Comparison of ENCODE assay signal across 8 mouse cellular contexts in genomic region chr7:105738286-105738685, GRCm38 (mm10). TPM values are rescaled to one million over a fixed set of nuclear protein-coding genes. Genes with fewer than 3 reads are reported as not detected.
DNase-seq lines count a peak whose midpoint lies in the region; ATAC-seq and TF ChIP-seq lines count a peak whose summit lies in the region.
"Had no signal": no experiment of that assay in that cellular context is flagged by ENCODE, and none has a peak within 500 bp of the region (broad histone marks: within the 10 kb centered on the region; RNA-seq: fewer than 3 reads in every experiment).

No protein-coding gene starts in this region.

- TF ChIP-seq CTCF in lung, adult 2 months (IDR thresholded peaks at IDR 0.05; ENCODE audit: insufficient read depth, low read length) = no peak

- no peak for ATAC-seq in forebrain, embryonic 12.5 days (ENCODE audit: low FRiP score)
- no peak for ATAC-seq in intestine, embryonic 14.5 days (replicated peaks; ENCODE audit: low FRiP score, low TSS enrichment, low read depth)
- ATAC-seq in neural tube, embryonic 13.5 days (ENCODE audit: low read depth) = no peak

- peak overlapping the region; percentile 19 for H3K4me3 ChIP-seq in lung, adult 2 months (replicated peaks; ENCODE audit: extremely low read depth, low read depth, low read length)
- H3K4me3 ChIP-seq in forebrain, embryonic 12.5 days (replicated peaks) = no peak overlapping the region
- peak overlapping the region; percentile 96 for H3K4me3 ChIP-seq in intestine, embryonic 14.5 days (ENCODE audit: low read depth, low read length)
- H3K4me3 ChIP-seq in neural tube, embryonic 13.5 days = peak overlapping the region; percentile 67; the same call in 1 of the 2 replicates

- peaks cover 14% of the 10 kb centered on the region for H3K4me1 ChIP-seq in lung, adult 2 months (ENCODE audit: control insufficient read depth, insufficient read depth, low read length)
- peaks cover 30% of the 10 kb centered on the region for H3K4me1 ChIP-seq in forebrain, embryonic 12.5 days
- H3K4me1 ChIP-seq in intestine, embryonic 14.5 days (replicated peaks; ENCODE audit: control insufficient read depth, insufficient read depth, low read length) = peaks cover 23% of the 10 kb centered on the region
- peaks cover 40% of the 10 kb centered on the region for H3K4me1 ChIP-seq in neural tube, embryonic 13.5 days (replicated peaks)

- no peaks in the 10 kb centered on the region for H3K27me3 ChIP-seq in forebrain, embryonic 12.5 days
- no peaks in the 10 kb centered on the region for H3K27me3 ChIP-seq in intestine, embryonic 14.5 days (replicated peaks; ENCODE audit: control insufficient read depth, insufficient read depth, low read length)
- no peaks in the 10 kb centered on the region for H3K27me3 ChIP-seq in neural tube, embryonic 13.5 days

- TF ChIP-seq POLR2A in lung, adult 2 months (IDR thresholded peaks at IDR 0.05; ENCODE audit: borderline replicate concordance, extremely low read depth, low read depth, low read length) = no peak

- H3K27ac ChIP-seq in forebrain, embryonic 12.5 days = no peak overlapping the region
- H3K27ac ChIP-seq in intestine, embryonic 14.5 days (ENCODE audit: low read depth) = peak overlapping the region; percentile 94
- peak overlapping the region; percentile 52; the same call in 1 of the 2 replicates for H3K27ac ChIP-seq in neural tube, embryonic 13.5 days (replicated peaks)

- no peaks in the 10 kb centered on the region for H3K9me3 ChIP-seq in forebrain, embryonic 12.5 days
- H3K9me3 ChIP-seq in intestine, embryonic 14.5 days (ENCODE audit: control insufficient read depth, low read length) = no peaks in the 10 kb centered on the region
- H3K9me3 ChIP-seq in neural tube, embryonic 13.5 days = no peaks in the 10 kb centered on the region

- H3K36me3 ChIP-seq in forebrain, embryonic 12.5 days (replicated peaks) = peaks cover 54% of the 10 kb centered on the region
- peaks cover 54% of the 10 kb centered on the region for H3K36me3 ChIP-seq in intestine, embryonic 14.5 days (ENCODE audit: control insufficient read depth, insufficient read depth, low read length)
- H3K36me3 ChIP-seq in neural tube, embryonic 13.5 days = peaks cover 52% of the 10 kb centered on the region

- H3K4me2 ChIP-seq in forebrain, embryonic 12.5 days = peak overlapping the region; percentile 86
- peak overlapping the region; percentile 73 for H3K4me2 ChIP-seq in intestine, embryonic 14.5 days (ENCODE audit: low read length)
- H3K4me2 ChIP-seq in neural tube, embryonic 13.5 days = peak overlapping the region; percentile 71

- H3K9ac ChIP-seq in forebrain, embryonic 12.5 days = no peak overlapping the region
- H3K9ac ChIP-seq in intestine, embryonic 14.5 days (ENCODE audit: low read length) = peak overlapping the region; percentile 35; the same call in 1 of the 2 replicates
- H3K9ac ChIP-seq in neural tube, embryonic 13.5 days = peak overlapping the region; percentile 91; the same call in 1 of the 2 replicates

- WGBS in lung, adult 2 months = 25% methylated on average over 2 of the region's 2 CpGs
- 91% methylated on average over 2 of the region's 2 CpGs for WGBS in forebrain, embryonic 12.5 days
- WGBS in intestine, embryonic 14.5 days = 81% methylated on average over 2 of the region's 2 CpGs
- 82% methylated on average over 2 of the region's 2 CpGs for WGBS in neural tube, embryonic 13.5 days

- DNase-seq in lung, adult 2 months = no peak
- no peak for DNase-seq in lung, postnatal 25 days (ENCODE audit: low spot score)
- no peak for DNase-seq in intestine, embryonic 14.5 days (ENCODE audit: low spot score)
- DNase-seq in urinary bladder, postnatal 4 days (ENCODE audit: low spot score in 2 of 2) = no peak
- DNase-seq in adrenal gland, postnatal 14 days = no peak
- DNase-seq: cerebellum, adult 8-10 months had no signal

RNA-seq across cellular contexts. Expression of gene Rrp8, which starts 1.1 kb away (rescaled TPM):
- 7.5 and 8.4 TPM in 2 replicates for polyA plus RNA-seq in lung, adult 2 months (2012; rRNA removed)
- polyA plus RNA-seq in forebrain, embryonic 12.5 days (2016; fragmentation: Nextera tagmentation; extraction: Ambion mirVana) = 39.5 and 41.5 TPM in 2 replicates
- polyA plus RNA-seq in intestine, embryonic 14.5 days (2014; fragmentation: Nextera tagmentation; extraction: Ambion mirVana) = 36.7 and 41.8 TPM in 2 replicates
- 26.0 and 26.3 TPM in 2 replicates for polyA plus RNA-seq in neural tube, embryonic 13.5 days (2015; fragmentation: Nextera tagmentation; extraction: Ambion mirVana)
- 16.2 and 19.3 TPM in 2 replicates for total RNA-seq in adrenal gland, postnatal 14 days (2021)

RNA-seq across cellular contexts. Expression of gene Ilk, which starts 1.9 kb away (rescaled TPM):
- 159 and 195 TPM in 2 replicates for polyA plus RNA-seq in lung, adult 2 months (2012; rRNA removed)
- polyA plus RNA-seq in forebrain, embryonic 12.5 days (2016; fragmentation: Nextera tagmentation; extraction: Ambion mirVana) = 184 and 187 TPM in 2 replicates
- polyA plus RNA-seq in intestine, embryonic 14.5 days (2014; fragmentation: Nextera tagmentation; extraction: Ambion mirVana) = 353 and 396 TPM in 2 replicates
- 215 and 225 TPM in 2 replicates for polyA plus RNA-seq in neural tube, embryonic 13.5 days (2015; fragmentation: Nextera tagmentation; extraction: Ambion mirVana)
- total RNA-seq in adrenal gland, postnatal 14 days (2021) = 133 and 145 TPM in 2 replicates

RNA-seq across cellular contexts. Expression of gene Taf10, which starts 5.9 kb away (rescaled TPM):
- 276 and 345 TPM in 2 replicates for polyA plus RNA-seq in lung, adult 2 months (2012; rRNA removed)
- 145 and 170 TPM in 2 replicates for polyA plus RNA-seq in forebrain, embryonic 12.5 days (2016; fragmentation: Nextera tagmentation; extraction: Ambion mirVana)
- 163 and 185 TPM in 2 replicates for polyA plus RNA-seq in intestine, embryonic 14.5 days (2014; fragmentation: Nextera tagmentation; extraction: Ambion mirVana)
- polyA plus RNA-seq in neural tube, embryonic 13.5 days (2015; fragmentation: Nextera tagmentation; extraction: Ambion mirVana) = 121 TPM in 2 replicates
- 161 and 179 TPM in 2 replicates for total RNA-seq in adrenal gland, postnatal 14 days (2021)

RNA-seq across cellular contexts. Expression of gene Tpp1, which starts 13.7 kb away (rescaled TPM):
- 141 and 187 TPM in 2 replicates for polyA plus RNA-seq in lung, adult 2 months (2012; rRNA removed)
- 45.8 and 48.3 TPM in 2 replicates for polyA plus RNA-seq in forebrain, embryonic 12.5 days (2016; fragmentation: Nextera tagmentation; extraction: Ambion mirVana)
- 74.1 and 85.8 TPM in 2 replicates for polyA plus RNA-seq in intestine, embryonic 14.5 days (2014; fragmentation: Nextera tagmentation; extraction: Ambion mirVana)
- 48.4 and 49.2 TPM in 2 replicates for polyA plus RNA-seq in neural tube, embryonic 13.5 days (2015; fragmentation: Nextera tagmentation; extraction: Ambion mirVana)
- 74.8 and 75.4 TPM in 2 replicates for total RNA-seq in adrenal gland, postnatal 14 days (2021)

RNA-seq across cellular contexts. Expression of gene Dchs1, which starts 49.2 kb away (rescaled TPM):
- polyA plus RNA-seq in lung, adult 2 months (2012; rRNA removed) = 13.9 and 14.8 TPM in 2 replicates
- polyA plus RNA-seq in forebrain, embryonic 12.5 days (2016; fragmentation: Nextera tagmentation; extraction: Ambion mirVana) = 22.9 and 25.0 TPM in 2 replicates
- 17.5 and 18.7 TPM in 2 replicates for polyA plus RNA-seq in intestine, embryonic 14.5 days (2014; fragmentation: Nextera tagmentation; extraction: Ambion mirVana)
- 13.5 and 14.7 TPM in 2 replicates for polyA plus RNA-seq in neural tube, embryonic 13.5 days (2015; fragmentation: Nextera tagmentation; extraction: Ambion mirVana)
- total RNA-seq in adrenal gland, postnatal 14 days (2021) = 11.7 and 14.6 TPM in 2 replicates
